Mouse (Mus musculus) bone marrow, adult 2 months (tissue): Measurements from ENCODE around the gene Bcam.

Experiments used
- CTCF ChIP-seq: fragments of 200-500 bp; IDR thresholded peaks from 2 replicates; pipeline ENCODE4 v1.5.1; 2011; ENCODE audit warnings: low read length, control low read depth; ENCODE audit not compliant: control insufficient read depth, insufficient read depth
- POLR2A ChIP-seq: fragments of 200-500 bp; IDR thresholded peaks from 2 replicates; pipeline ENCODE4 v1.6.1; 2011; ENCODE audit warnings: low read depth, mild to moderate bottlenecking, control low read depth, low read length, borderline replicate concordance; ENCODE audit not compliant: control insufficient read depth

GRCm38 (mm10) chr7:19815296-19816223, 44.7 kb upstream of the Bcam start:
- TF ChIP-seq CTCF (no peak), POLR2A (no peak)
